ENCODE assay signal across 18 mouse cellular contexts in the genomic region with DNA sequence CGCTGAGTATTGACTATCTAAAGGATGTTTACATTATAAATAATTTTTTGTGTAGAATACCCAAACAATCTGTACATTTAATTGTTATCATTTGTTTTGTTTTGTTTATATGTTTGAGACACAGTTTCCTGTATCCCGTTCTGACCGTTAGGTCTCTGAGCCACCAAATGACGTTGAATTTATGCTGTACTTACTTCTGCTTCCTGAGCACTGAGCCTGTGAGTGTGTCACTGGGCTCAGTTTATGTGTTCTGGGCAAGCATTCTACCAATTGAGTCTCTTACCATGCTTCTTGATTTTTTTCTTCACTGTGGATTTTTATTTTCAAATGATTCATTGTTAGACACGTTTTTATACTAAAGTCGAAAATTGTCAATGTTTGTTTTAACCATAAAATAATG.
"Had no signal": no experiment of that assay in that cellular context is flagged by ENCODE, and none has a peak within 500 bp of the region (broad histone marks: within the 10 kb centered on the region; RNA-seq: fewer than 3 reads in every experiment).

No protein-coding gene starts in this region.

- H3K36me3 ChIP-seq: embryonic facial prominence, embryonic 10.5 days; embryonic facial prominence, embryonic 12.5 days; embryonic facial prominence, embryonic 13.5 days; embryonic facial prominence, embryonic 15.5 days; forebrain, embryonic 10.5 days; forebrain, embryonic 12.5 days; forebrain, embryonic 15.5 days had no signal

- H3K9me3 ChIP-seq: embryonic facial prominence, embryonic 10.5 days; embryonic facial prominence, embryonic 12.5 days; embryonic facial prominence, embryonic 13.5 days; embryonic facial prominence, embryonic 15.5 days; forebrain, embryonic 10.5 days; forebrain, embryonic 12.5 days; forebrain, embryonic 13.5 days; forebrain, embryonic 15.5 days had no signal

- H3K9ac ChIP-seq: embryonic facial prominence, embryonic 12.5 days; embryonic facial prominence, embryonic 13.5 days; embryonic facial prominence, embryonic 15.5 days; forebrain, embryonic 12.5 days; forebrain, embryonic 13.5 days; forebrain, embryonic 15.5 days; forebrain, postnatal 0 days had no signal

- H3K4me2 ChIP-seq: embryonic facial prominence, embryonic 12.5 days; embryonic facial prominence, embryonic 13.5 days; embryonic facial prominence, embryonic 15.5 days; forebrain, embryonic 12.5 days; forebrain, embryonic 13.5 days; forebrain, embryonic 15.5 days had no signal

- H3K27me3 ChIP-seq: embryonic facial prominence, embryonic 12.5 days; embryonic facial prominence, embryonic 13.5 days; embryonic facial prominence, embryonic 15.5 days; forebrain, embryonic 12.5 days; forebrain, embryonic 13.5 days; forebrain, embryonic 15.5 days had no signal

- H3K4me1 ChIP-seq: embryonic facial prominence, embryonic 15.5 days; forebrain, embryonic 12.5 days; forebrain, embryonic 13.5 days; forebrain, embryonic 15.5 days had no signal

- DNase-seq: cerebellum, adult 18-20 months; cerebellum, adult 8-10 months; cerebellum, adult 9-11 months; embryo, embryonic 11 days; heart, adult 11 months had no signal

- H3K27ac ChIP-seq: embryonic facial prominence, embryonic 10.5 days; embryonic facial prominence, embryonic 12.5 days; embryonic facial prominence, embryonic 13.5 days; embryonic facial prominence, embryonic 15.5 days; forebrain, embryonic 10.5 days; forebrain, embryonic 12.5 days; forebrain, embryonic 13.5 days; forebrain, embryonic 15.5 days; gastrocnemius, adult 2 months; heart, adult 2 months had no signal

- H3K4me3 ChIP-seq: embryonic facial prominence, embryonic 10.5 days; embryonic facial prominence, embryonic 12.5 days; embryonic facial prominence, embryonic 13.5 days; embryonic facial prominence, embryonic 15.5 days; erythroblast, embryonic 14.5 days; forebrain, embryonic 10.5 days; forebrain, embryonic 12.5 days; forebrain, embryonic 13.5 days; forebrain, embryonic 15.5 days; gastrocnemius, adult 2 months; heart, adult 2 months had no signal

- ATAC-seq: forebrain, embryonic 14.5 days had no signal
